Mouse (Mus musculus): ENCODE results near the gene Wwox. TPM values are rescaled to one million over a fixed set of nuclear protein-coding genes. Genes with fewer than 3 reads are reported as not detected.

Gene Wwox
- polyA plus RNA-seq, 1 experiment from 2014 or later: 13.7 TPM

DNA sequence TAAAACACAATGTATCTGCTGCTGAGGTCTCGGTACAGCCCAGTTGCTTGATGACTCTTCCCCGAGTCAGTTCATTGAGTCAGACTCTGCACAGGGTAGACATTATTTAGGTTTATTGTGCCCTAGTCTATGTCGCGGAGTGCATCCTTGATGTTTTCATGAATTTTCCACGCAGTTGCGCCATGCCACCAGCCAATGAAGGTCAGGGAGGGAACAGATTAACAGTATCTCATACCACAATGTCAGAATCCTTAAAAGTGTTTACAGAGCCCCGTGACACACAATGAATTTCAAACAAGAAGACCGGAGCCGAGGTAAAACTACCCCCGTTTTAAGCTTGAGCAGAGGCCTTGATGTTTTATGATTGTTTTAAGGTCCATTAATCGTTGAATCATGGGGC lies 561.3 kb downstream of the Wwox start:
- Histone ChIP-seq H3K9ac (no peak overlapping the region), H3K4me3 (replicated peaks) (no peak overlapping the region), H3K36me3 (no peaks in the 10 kb centered on the region), H3K27me3 (no peaks in the 10 kb centered on the region), H3K4me2 (replicated peaks) (no peak overlapping the region), H3K9me3 (replicated peaks) (0 out of 2 replicates have a peak, but pooled peaks cover 4% of the 10 kb centered on the region), H3K27ac (replicated peaks) (no peak overlapping the region), H3K4me1 (no peaks in the 10 kb centered on the region)
- 89% methylated on average over 11 of the region's 11 CpGs for WGBS
- ATAC-seq (ENCODE audit: insufficient number of reproducible peaks, low FRiP score, low TSS enrichment, low read depth): no peak

DNA sequence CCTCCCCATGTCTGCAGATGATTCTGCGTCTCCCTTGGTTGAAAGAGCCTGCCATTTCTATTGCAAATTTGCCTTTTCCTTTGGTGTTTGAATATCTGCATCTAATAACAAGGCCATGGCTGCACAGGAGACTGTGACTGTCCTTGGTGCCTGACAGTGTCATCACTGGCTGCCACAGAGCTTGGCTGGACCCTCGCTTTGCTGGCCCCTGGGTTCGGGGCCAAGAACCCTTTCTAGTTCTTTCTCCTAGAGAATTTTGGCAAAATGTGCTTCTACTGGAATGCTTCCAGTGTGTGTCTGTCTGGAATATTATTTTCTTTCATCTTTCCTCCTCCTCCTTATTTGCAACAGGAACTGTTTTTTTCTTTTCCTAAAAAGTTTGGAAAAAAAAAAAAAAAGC lies 565.6 kb downstream of the Wwox start:
- Histone ChIP-seq H3K9me3 (replicated peaks) (no peaks in the 10 kb centered on the region), H3K36me3 (no peaks in the 10 kb centered on the region), H3K27ac (replicated peaks) (no peak overlapping the region), H3K4me1 (peaks cover 27% of the 10 kb centered on the region), H3K4me3 (replicated peaks) (no peak overlapping the region), H3K27me3 (no peaks in the 10 kb centered on the region), H3K4me2 (replicated peaks) (no peak overlapping the region), H3K9ac (no peak overlapping the region)
- no peak for ATAC-seq (ENCODE audit: insufficient number of reproducible peaks, low FRiP score, low TSS enrichment, low read depth)
- 73% methylated on average over 3 of the region's 3 CpGs for WGBS

DNA sequence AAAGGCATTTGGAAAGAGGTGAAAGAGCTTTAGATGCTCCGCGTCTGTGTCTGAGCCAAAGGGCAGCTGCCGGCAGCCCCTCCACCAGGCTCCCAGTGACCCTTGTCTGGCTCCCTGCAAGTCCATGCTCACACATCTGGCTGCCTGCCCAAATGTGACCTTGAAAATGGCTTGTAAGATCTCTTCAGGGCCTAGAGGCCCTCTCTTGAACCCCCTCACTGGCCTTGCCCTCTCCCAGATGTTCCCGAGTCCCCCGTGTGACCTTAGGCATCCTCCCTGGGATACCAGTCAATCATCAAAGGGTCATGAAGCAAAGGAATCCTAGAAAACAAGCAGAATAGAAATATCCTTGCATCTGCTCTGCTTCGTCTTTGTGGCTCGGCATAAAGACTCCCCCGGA lies 567.1 kb downstream of the Wwox start:
- Histone ChIP-seq H3K4me2 (replicated peaks) (no peak overlapping the region), H3K4me1 (peaks cover 37% of the 10 kb centered on the region), H3K4me3 (replicated peaks) (no peak overlapping the region), H3K36me3 (no peaks in the 10 kb centered on the region), H3K27me3 (no peaks in the 10 kb centered on the region), H3K27ac (replicated peaks) (peak overlapping the region; percentile 22; the same call in 1 of the 2 replicates), H3K9ac (no peak overlapping the region), H3K9me3 (replicated peaks) (no peaks in the 10 kb centered on the region)
- WGBS: 56% methylated on average over 8 of the region's 8 CpGs
- ATAC-seq (ENCODE audit: insufficient number of reproducible peaks, low FRiP score, low TSS enrichment, low read depth): no peak

DNA sequence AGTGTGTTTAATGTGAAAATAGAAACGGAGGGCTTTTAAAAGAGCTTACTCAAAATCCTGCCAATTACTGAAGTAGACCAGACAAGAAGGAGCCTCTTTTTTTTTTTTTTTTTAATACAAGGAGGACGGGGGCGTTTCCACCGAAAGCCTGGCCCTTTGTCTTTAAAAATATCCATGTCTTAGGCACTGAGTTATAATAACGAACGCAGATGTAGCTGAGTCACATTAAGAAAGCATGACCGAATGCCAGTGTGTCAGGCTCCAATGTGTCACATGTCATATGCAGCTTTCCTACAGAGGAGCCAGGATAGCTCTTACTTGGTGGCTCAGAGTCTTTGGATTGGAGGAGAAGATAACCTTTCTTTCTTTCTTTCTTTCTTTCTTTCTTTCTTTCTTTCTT lies 567.8 kb downstream of the Wwox start:
- no peak for ATAC-seq (ENCODE audit: insufficient number of reproducible peaks, low FRiP score, low TSS enrichment, low read depth)

DNA sequence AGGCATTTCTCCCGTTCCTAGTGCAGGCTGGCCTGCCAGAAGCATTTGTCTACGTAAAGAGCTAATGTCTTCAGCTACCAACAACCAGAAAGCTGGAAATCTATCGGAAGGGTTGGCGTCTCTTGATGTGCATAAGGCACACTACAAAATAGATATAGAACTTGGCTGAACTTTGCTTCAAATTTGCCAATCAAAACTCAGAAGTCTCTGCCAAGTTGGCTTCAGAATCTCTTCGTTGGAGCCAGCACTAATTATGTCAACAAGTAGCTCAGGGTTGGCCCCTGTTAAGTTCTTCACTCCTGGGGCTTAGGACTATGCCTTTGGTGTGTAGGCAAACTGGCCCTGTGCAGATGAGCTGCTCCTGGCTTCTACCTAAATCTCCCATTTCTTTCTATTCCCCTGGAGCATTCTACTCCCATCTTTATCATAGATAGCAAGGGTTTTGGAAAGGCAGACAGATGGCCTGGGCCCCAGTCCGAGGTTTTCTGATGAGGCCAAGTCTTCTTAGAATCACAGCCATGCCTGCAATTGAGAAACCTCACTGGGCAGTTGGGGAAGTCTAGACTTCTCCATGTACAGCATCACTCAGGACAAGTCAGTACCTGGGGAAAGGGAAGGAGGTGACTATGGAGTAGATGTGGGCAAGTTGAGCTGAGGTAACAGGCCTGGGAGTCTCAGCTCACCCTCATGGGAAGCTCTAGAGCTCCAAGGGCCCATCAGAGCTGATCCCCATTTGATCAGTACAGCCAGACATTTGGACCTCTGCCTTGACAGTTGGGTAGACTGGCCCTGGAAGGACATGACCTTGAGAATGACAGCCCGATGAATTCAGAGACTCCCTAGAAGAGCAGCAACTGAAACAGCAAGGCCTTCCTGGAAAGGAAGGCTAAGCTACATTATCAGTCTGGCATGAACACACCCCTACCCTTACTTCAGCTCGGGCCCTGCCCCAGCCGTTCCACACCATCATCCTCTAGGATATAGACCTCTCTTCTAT lies 569.5 kb downstream of the Wwox start:
- no peak overlapping the region for H3K4me3 ChIP-seq (replicated peaks)
- no peaks in the 10 kb centered on the region for H3K9me3 ChIP-seq (replicated peaks)
- no peak overlapping the region for H3K27ac ChIP-seq (replicated peaks)
- no peaks in the 10 kb centered on the region for H3K36me3 ChIP-seq
- no peak for ATAC-seq (ENCODE audit: insufficient number of reproducible peaks, low FRiP score, low TSS enrichment, low read depth)
- no peak overlapping the region for H3K9ac ChIP-seq
- H3K27me3 ChIP-seq: no peaks in the 10 kb centered on the region
- 70% methylated on average over 9 of the region's 9 CpGs for WGBS
- peaks cover 37% of the 10 kb centered on the region for H3K4me1 ChIP-seq
- H3K4me2 ChIP-seq (replicated peaks): no peak overlapping the region

More for the DNA sequence above, 567.8 kb downstream of the Wwox start:
- WGBS: 40% methylated on average over 7 of the region's 7 CpGs
- Histone ChIP-seq H3K4me2 (replicated peaks) (no peak overlapping the region), H3K4me1 (peaks cover 37% of the 10 kb centered on the region), H3K27me3 (no peaks in the 10 kb centered on the region), H3K9ac (no peak overlapping the region), H3K9me3 (replicated peaks) (no peaks in the 10 kb centered on the region), H3K36me3 (no peaks in the 10 kb centered on the region), H3K4me3 (replicated peaks) (no peak overlapping the region), H3K27ac (replicated peaks) (no peak overlapping the region)

DNA sequence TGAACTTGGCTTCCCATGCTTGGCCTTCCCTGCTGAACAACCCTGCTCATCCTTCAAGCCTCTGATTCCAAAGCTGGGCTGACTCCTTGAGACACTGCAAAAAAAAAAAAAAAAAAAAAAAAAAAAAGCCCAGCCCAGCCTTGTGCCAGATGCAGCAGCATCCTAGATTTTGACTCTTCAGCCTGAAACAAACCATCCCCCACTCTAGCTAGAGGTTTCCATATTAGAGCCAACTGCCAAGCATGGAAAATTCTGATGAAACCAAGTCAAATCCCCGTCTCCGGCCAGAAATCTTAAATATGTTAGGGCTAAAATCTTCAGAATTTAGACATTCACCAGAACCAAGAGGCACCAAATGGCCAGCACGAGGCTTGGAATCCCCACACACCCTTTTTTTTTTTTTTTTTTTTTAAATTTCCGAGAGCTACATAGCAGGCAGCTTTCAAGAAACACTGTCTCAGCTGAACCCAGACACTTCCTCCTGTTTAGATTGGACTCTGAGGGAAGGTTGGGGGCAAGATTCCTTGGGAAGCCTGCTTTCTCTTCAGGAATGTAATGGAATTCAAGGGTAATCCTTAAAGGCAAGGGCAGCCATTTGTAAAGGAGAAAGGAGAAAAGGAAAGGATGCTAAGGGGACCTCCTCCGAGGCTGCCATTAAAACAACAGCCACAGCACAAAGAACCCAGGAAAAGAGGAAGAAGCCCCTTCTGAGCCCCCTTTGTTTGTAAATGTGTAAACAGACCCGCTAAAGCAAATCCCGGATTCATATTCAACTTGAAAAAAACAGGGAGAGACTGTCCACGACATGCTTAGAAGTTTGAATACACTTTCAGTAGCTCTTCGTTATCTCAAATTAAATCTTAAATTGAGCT lies 570.7 kb downstream of the Wwox start:
- no peak for ATAC-seq (ENCODE audit: insufficient number of reproducible peaks, low FRiP score, low TSS enrichment, low read depth)
- WGBS: 14% methylated on average over 9 of the region's 9 CpGs
- 0 out of 2 replicates have a peak overlapping the region, but pooled peaks have one; percentile 15 for H3K4me2 ChIP-seq (replicated peaks)

DNA sequence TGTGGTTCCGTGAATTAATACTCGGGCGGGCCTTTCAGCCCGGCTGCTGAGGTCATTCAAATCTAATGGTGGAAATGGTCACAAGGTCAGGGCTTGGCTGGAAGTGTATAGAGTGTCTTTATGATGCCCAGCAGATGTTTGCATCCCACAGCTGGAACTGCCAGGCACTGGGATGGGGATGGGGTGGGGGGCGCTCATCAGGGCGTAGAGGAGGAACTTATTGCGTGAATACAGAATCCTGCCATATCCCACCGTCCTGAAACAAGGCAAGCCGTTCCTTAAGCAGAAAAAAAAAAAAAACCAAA lies 571.3 kb downstream of the Wwox start:
- no peak overlapping the region for H3K9ac ChIP-seq
- peaks cover 37% of the 10 kb centered on the region for H3K4me1 ChIP-seq
- H3K4me3 ChIP-seq (replicated peaks): no peak overlapping the region
- H3K27me3 ChIP-seq: no peaks in the 10 kb centered on the region
- no peak for ATAC-seq (ENCODE audit: insufficient number of reproducible peaks, low FRiP score, low TSS enrichment, low read depth)
- H3K36me3 ChIP-seq: no peaks in the 10 kb centered on the region
- H3K9me3 ChIP-seq (replicated peaks): no peaks in the 10 kb centered on the region
- 37% methylated on average over 9 of the region's 9 CpGs for WGBS
- no peak overlapping the region for H3K4me2 ChIP-seq (replicated peaks)
- H3K27ac ChIP-seq (replicated peaks): peak overlapping the region; percentile 78

More for the DNA sequence above, 570.7 kb downstream of the Wwox start:
- Histone ChIP-seq H3K36me3 (no peaks in the 10 kb centered on the region), H3K27me3 (no peaks in the 10 kb centered on the region), H3K9ac (no peak overlapping the region), H3K27ac (replicated peaks) (peak overlapping the region; percentile 78), H3K9me3 (replicated peaks) (no peaks in the 10 kb centered on the region), H3K4me1 (peaks cover 37% of the 10 kb centered on the region), H3K4me3 (replicated peaks) (no peak overlapping the region)

DNA sequence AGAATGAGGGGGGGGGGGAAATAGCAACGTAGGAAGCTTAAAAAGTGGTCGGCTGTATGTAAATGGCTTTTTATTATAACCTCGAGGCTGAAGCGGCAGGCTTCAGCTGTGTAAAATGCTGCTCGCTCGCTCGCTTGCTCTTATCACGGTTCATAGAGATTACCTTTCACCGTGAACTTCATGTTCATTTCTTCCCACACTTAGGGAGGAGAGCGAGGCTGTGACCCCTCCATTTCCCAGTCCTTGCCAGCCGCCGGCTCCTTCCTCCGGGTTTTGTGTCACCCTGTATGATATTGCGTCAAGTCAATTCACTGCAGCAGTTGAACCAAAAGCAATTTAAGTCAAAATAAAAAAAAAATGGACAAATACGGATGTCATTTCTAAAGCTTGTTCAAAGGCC lies 580.2 kb downstream of the Wwox start:
- H3K27me3 ChIP-seq: 0 out of 2 replicates have a peak, but pooled peaks cover 3% of the 10 kb centered on the region
- 60% methylated on average over 15 of the region's 15 CpGs for WGBS
- no peak for ATAC-seq (ENCODE audit: insufficient number of reproducible peaks, low FRiP score, low TSS enrichment, low read depth)
- H3K4me1 ChIP-seq: no peaks in the 10 kb centered on the region
- no peak overlapping the region for H3K4me2 ChIP-seq (replicated peaks)
- no peaks in the 10 kb centered on the region for H3K9me3 ChIP-seq (replicated peaks)
- no peak overlapping the region for H3K4me3 ChIP-seq (replicated peaks)
- no peak overlapping the region for H3K27ac ChIP-seq (replicated peaks)
- no peak overlapping the region for H3K9ac ChIP-seq
- no peaks in the 10 kb centered on the region for H3K36me3 ChIP-seq

DNA sequence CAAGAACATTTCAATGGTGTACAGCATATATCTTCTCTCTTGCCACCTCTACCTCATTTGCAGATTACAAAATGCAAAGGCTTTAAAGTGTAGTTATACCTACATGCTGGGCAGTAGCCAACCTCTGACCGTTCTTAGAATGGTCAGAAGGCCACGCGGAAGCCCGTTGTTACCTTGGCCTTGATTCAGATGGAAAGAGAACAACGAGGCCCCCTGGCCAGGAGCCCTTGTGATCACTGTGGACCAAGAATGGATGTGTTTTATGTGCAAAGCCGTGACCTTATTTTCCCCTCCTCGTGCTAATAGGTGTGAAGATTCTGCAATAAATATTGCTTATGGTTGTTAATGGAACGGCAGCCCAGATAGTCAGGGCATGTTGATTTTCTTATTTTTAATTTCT lies 582.3 kb downstream of the Wwox start:
- H3K27ac ChIP-seq (replicated peaks): no peak overlapping the region
- 87% methylated on average over 8 of the region's 8 CpGs for WGBS
- H3K9me3 ChIP-seq (replicated peaks): no peaks in the 10 kb centered on the region
- H3K4me3 ChIP-seq (replicated peaks): no peak overlapping the region
- H3K27me3 ChIP-seq: 0 out of 2 replicates have a peak, but pooled peaks cover 3% of the 10 kb centered on the region
- H3K4me2 ChIP-seq (replicated peaks): no peak overlapping the region
- no peaks in the 10 kb centered on the region for H3K36me3 ChIP-seq
- H3K9ac ChIP-seq: no peak overlapping the region
- no peak for ATAC-seq (ENCODE audit: insufficient number of reproducible peaks, low FRiP score, low TSS enrichment, low read depth)
- peaks cover 8% of the 10 kb centered on the region for H3K4me1 ChIP-seq

DNA sequence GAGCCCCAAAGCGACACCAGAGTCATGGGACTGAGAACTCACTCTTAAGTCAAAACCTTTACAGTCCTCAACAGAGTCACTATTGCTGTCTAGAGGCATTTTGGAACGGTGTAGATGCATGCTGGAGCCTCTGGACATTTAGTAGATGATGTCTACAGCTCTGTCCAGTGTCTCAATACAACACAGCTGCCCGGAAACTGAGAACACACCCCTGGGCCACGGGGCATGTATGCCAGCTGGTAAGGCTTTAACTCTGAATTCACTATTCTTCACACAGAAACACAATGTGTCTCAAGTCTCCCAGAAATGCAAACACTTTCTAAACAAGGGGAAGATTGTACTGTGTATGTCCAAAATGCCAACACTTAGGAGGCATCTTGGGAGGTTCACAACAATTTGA lies 584.6 kb downstream of the Wwox start:
- Histone ChIP-seq H3K4me3 (replicated peaks) (no peak overlapping the region), H3K4me1 (peaks cover 8% of the 10 kb centered on the region), H3K9me3 (replicated peaks) (no peaks in the 10 kb centered on the region), H3K36me3 (no peaks in the 10 kb centered on the region), H3K27ac (replicated peaks) (no peak overlapping the region), H3K4me2 (replicated peaks) (no peak overlapping the region), H3K27me3 (0 out of 2 replicates have a peak, but pooled peaks cover 3% of the 10 kb centered on the region), H3K9ac (no peak overlapping the region)
- ATAC-seq (ENCODE audit: insufficient number of reproducible peaks, low FRiP score, low TSS enrichment, low read depth): no peak
- WGBS: 72% methylated on average over 4 of the region's 4 CpGs

DNA sequence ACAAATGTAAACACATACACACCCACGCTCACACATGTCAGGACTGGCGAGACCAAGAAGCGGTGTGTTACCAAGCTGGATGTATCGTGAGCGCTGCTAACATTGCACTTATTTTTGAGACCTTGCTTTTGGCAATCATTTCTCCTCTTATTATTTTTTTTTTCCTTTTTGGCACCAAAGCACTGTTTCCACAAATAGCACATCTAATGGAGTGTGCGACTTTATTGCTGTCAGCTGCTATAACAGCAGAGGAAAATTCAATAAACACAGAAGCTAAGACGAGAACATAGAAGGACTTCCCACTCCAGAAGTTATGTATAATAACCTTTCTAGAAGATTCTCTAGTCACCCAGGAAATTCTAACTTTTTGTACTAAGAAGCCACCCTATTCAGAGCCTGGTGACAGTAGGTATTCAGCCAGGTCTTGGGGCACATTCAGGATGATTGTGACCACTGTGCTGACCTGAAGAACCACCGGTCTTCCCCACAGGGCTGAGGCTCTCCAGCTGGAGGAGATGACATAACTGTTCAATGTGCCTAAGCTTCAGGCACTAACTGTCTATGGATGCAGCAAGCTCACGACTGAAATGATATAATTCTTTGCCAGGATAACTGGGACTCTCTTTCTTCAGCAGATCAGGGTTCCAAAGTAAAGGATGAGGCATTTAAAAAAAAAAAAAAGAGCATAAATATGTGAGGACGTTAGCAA lies 586.1 kb downstream of the Wwox start:
- Histone ChIP-seq H3K9ac (no peak overlapping the region), H3K9me3 (replicated peaks) (no peaks in the 10 kb centered on the region), H3K4me3 (replicated peaks) (no peak overlapping the region), H3K4me2 (replicated peaks) (no peak overlapping the region), H3K27ac (replicated peaks) (no peak overlapping the region), H3K27me3 (no peaks in the 10 kb centered on the region), H3K4me1 (peaks cover 8% of the 10 kb centered on the region), H3K36me3 (no peaks in the 10 kb centered on the region)
- WGBS: 50% methylated on average over 10 of the region's 10 CpGs
- no peak for ATAC-seq (ENCODE audit: insufficient number of reproducible peaks, low FRiP score, low TSS enrichment, low read depth)

All from embryonic facial prominence, embryonic 15.5 days (tissue).